Mouse (Mus musculus) brain, embryonic 14.5 days (tissue): ENCODE measurements around the gene Grcc10. TPM values are rescaled to one million over a fixed set of nuclear protein-coding genes. Genes with fewer than 3 reads are reported as not detected.
A peak's percentile ranks its signal among the peaks of the same experiment; 100 is the strongest.

Source experiments
- DNase-seq: peaks from one replicate; pipeline ENCODE4 v3.0.0-alpha.2; 2011; ENCODE audit warnings: low read depth
- CTCF ChIP-seq: fragments of 200-500 bp; IDR thresholded peaks from 2 replicates; pipeline ENCODE4 v1.5.1; 2012; ENCODE audit warnings: inconsistent platforms, mild to moderate bottlenecking, moderate library complexity, borderline replicate concordance; ENCODE audit not compliant: insufficient read depth, insufficient read length; ENCODE audit errors: extremely low read depth
- POLR2A ChIP-seq: fragments of 200-500 bp; IDR thresholded peaks from 2 replicates; pipeline ENCODE4 v1.6.1; 2012; ENCODE audit warnings: mild to moderate bottlenecking, inconsistent platforms, borderline replicate concordance; ENCODE audit not compliant: poor library complexity, insufficient read depth, insufficient read length, severe bottlenecking; ENCODE audit errors: extremely low read depth
- polyA plus RNA-seq: library from polyadenylated mRNA; depleted of rRNA; stranded (reverse); fragments of >200 nt; gene quantifications from 2 replicates; pipeline ENCODE4 v1.2.3, GENCODE M21; 2012

Grcc10 gene
- polyA plus RNA-seq, 1 experiment: 429 TPM

DNA sequence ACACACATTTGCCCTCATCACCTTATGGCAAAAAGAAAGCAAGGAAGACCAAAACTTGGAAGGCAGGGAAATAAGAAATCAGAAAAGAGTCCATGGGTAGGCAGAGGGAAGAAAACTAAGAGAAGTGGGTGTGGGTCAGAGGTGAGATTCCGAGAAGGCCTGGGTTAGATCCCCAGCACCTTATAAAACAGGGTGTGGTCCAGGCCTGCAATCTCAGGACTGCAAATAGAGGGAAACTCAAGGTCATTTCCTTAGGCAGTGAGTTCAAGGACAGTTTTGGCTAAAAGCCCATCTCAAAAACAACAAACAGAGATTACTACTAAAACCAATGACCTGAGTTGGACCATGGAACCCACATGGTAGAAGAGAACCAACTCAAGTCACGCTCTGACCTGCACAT, 12.7 kb upstream of the Grcc10 start:
- TF ChIP-seq POLR2A: no peak
- TF ChIP-seq CTCF: no peak
- no peak for DNase-seq

GRCm38 (mm10) chr6:124750405-124750804, 9.2 kb upstream of the Grcc10 start:
- no peak for DNase-seq
- no peak for TF ChIP-seq CTCF
- TF ChIP-seq POLR2A: no peak

DNA sequence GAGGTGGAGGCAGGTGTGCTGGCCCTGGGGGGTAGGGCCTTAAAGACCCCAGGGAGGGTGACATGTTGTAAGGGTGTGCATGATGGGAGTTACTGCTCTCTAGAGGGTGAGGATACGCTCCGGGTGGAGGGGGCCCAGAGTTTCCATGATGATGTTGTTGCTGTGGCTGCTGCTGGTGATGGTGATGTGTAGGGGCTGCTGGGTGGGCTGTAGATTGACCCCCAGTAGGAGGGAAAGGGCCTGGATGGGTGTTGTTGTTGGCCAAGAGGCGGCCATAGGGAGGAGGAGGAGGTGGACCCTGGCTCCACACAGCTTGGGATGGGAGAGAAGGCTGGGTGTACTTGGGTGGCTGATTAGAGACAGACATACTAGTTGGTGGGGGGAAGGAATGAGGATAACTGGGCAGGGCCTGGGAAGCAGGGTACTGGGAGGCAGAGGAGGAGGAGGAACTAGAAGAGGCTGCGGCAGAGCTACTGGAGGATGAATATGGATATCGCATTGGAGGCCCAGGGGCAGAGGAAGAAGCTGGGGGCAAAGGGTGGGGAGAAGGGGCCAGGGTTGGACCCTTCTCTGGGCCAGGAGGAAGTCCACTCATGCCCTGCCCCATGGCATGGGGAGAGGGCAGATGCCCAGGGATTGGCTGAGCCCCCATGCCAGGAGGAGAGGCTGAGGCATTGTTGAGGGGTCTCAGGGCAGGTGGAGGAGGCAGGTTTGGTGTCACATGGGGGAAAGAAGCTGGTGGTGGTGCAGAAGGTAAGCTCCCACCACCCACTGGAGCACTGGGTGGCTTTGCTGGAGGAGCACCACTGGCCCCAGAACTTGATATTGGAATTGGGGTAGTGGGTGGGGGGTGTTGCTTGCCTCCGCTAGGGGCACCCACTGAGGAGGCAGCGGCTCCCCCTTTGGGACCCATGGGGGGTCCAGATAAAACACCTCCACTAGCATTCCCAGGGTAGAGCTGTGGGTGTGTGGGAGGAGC, 5.8 kb upstream of the Grcc10 start:
- no peak for TF ChIP-seq CTCF
- TF ChIP-seq POLR2A: no peak
- DNase-seq: no peak

DNA sequence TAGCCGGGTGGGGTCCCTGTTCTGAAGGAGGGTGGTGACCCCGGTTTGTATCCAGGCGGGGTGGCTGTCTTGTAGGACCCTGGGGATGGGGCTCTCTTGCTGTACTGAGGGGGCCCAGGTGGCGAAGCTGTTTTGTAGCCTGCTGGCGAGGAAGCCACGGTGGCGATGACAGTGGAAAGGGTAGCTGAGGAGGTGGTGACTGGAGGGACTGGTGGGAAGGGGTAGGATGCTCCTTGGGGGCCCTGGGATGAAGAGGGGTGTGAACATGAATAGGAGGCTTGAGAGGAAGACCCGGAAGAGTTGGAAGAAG, 5.1 kb upstream of the Grcc10 start:
- no peak for TF ChIP-seq CTCF
- TF ChIP-seq POLR2A: no peak
- DNase-seq: no peak

- peak; percentile 98 for DNase-seq
- TF ChIP-seq CTCF: peak; percentile 82
- no peak; the same call in 1 of the 2 replicates for TF ChIP-seq POLR2A
Observed at GRCm38 (mm10) chr6:124745490-124746295, 4.5 kb upstream of the Grcc10 start.

DNA sequence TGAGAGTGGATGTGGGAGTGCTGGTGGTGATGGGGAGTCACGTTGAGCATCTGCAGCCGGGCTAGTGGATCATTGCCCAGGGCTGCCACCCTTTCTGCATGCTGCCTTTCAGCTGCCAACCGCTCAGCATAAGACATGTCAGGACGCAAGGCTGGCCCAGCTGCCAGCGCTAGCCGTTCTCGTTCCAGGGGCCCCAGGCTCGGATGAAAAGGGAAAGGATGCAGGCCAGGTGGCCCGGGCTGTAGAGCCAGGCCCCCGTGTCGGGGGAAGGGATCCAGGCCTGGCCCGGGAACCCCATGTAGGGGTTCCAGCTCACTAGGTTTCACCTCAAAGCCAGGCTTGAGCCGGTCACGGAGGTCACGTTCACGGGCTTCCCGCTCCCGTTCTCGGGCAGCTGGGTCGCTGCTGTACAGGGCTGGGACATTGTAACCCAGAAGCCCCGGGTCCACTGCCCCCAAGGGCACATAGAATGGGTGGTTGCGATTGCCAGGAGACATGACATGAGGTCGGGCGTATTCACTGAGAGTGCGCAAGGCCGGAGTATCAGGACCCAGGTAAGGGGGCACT, 3.7 kb upstream of the Grcc10 start:
- DNase-seq: no peak
- TF ChIP-seq POLR2A (no peak), CTCF (no peak)

DNA sequence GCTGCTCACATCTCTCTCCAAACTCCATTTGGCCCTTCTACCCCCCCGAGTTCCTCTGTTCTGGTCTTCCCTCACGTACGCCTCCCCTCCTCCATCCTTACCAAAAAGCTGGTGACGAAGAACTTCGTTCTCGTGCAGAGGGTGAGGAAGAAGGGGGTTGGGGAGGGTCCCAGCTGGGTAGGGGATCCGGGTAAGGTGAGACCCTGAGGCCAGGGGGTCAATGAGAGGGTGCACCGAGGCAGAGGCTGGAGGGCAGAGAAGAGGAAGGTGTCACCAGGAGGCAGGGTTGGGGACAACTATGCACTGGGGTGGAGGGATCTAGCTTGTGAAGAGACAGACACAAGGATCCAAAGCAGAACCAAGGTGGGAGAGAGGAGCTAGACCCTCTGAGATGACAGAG, 2.5 kb upstream of the Grcc10 start:
- DNase-seq: no peak
- TF ChIP-seq CTCF (no peak), POLR2A (no peak)

DNA sequence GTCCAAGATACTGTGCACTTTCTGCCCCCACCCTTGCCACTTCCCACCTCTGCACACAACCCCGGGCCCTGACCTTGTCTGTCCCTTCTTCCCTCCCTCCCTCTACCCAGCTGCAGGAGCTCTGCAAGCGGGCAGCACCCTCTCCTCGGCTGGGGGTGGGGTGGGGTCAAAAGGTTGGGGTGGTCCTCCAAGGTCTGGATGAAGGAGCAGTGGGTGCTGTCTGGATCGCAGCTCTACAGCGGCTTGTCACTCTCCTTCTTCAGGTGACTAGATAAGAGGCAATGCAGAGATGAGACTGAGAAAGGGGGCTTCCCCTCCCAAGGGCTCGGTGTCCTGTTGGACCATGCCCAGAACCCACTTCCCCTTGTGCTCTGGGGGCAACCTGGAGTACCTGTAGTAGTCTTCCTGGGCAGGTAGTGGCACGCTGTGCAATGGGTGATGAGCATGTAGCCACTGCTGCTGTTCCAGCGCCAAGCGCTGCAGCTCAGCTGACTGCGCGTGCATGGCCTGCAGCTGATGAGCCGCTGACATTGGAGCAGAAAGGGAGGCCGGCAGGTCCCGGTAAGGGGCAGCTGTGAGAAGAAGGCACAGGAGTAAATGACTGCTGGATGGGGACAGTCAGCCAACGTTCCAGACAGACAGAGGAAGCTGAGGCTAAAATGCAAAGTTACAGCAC, 1.8 kb upstream of the Grcc10 start:
- no peak for DNase-seq
- TF ChIP-seq CTCF (no peak), POLR2A (no peak)

DNA sequence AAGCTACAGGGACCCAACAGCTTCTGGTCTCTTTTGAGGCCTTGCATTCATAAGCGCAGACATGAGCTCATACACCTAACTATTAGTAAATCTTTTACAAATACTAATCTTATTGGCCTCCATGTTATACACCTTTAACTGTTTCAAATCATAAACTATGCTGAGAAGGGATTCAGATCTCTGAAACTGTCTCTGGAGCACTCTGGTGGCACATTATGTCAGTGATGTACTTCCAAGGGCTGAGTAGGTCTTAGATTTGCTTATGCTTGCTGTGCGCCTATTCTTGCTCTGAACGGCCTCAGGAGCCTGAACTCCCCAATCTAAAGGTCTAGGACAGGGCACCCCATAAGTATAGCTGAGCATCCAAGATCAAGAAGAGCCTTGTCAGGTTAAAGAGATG, 668 bp upstream of the Grcc10 start:
- TF ChIP-seq CTCF (no peak), POLR2A (no peak)
- no peak for DNase-seq

DNA sequence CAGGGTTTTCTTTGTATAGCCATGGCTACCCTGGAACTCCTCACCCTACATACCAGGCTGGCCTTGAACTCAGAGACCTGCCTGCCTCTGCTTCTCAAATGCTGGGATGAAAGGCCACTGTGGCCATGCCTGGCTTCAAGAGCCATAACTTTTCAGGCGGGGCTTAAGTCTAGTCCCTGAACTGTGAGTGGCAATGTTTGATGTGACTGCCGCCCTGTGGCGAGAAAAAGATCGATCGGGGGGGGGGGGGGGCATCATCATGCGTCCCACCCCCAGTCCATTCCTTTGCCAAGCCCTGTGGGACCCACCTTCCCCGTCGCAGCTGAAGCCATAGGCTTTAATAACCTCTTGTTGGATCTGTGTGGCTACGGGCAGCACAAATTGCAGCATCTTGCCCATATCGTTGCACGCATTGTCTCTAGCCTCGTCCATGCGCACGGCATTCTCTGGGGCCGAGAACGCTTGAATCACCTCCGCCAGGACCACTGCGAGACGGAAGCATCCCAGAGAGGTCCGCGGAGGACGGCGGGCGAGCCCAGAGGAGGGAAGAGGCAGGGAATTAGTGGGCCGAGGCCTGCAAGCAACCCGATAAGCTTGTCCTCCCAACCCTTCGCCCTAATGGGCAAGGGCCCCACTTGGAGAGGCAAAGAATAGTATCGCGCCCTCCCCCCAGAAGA, 825 bp downstream of the Grcc10 start:
- peak; percentile 83 for DNase-seq
- TF ChIP-seq POLR2A: no peak
- TF ChIP-seq CTCF: peak; percentile 34; the same call in 1 of the 2 replicates
